Mouse (Mus musculus) layer of hippocampus, adult 8-10 months (tissue): ENCODE measurements around the gene Slc16a12. TPM values are rescaled to one million over a fixed set of nuclear protein-coding genes. Genes with fewer than 3 reads are reported as not detected.
"Not testable (repeated sequence)": the region's sequence is repeated elsewhere in the genome, so short reads cannot be mapped to it uniquely, and the experiment has no call there.

ENCODE experiments used
- DNase-seq, 2 experiments: peaks; one replicate each; pipeline ENCODE4 v3.0.0; 2022; ENCODE audit warnings: low spot score in 2 of 2
- total RNA-seq, 4 experiments: library from RNA; stranded (reverse); gene quantifications; 2 replicates each; pipeline ENCODE4 v1.2.4; 2022

Gene Slc16a12
- total RNA-seq, 4 experiments from 2014 or later: 2.0 to 4.2 (median 2.5) TPM

DNA sequence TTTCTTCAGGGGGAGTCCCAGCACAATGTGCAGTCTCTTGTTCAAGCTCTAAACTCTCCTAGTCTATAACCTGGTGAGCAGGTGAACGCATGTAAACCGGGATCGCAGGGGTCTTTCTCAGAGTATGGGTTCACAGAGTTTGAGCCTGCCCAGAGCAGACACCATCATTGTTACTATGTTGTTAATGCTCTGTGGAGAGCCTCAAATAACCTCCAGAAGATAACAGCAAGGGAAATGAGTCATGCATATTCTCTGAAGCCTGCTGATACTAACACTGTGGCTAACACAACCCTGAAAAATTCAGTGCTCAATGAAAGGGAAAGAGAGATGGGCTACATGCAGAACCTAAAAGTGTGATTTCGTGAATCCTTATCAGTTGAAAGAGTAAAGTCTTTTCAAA, 68.7 kb downstream of the Slc16a12 start:
- DNase-seq: no peak

DNA sequence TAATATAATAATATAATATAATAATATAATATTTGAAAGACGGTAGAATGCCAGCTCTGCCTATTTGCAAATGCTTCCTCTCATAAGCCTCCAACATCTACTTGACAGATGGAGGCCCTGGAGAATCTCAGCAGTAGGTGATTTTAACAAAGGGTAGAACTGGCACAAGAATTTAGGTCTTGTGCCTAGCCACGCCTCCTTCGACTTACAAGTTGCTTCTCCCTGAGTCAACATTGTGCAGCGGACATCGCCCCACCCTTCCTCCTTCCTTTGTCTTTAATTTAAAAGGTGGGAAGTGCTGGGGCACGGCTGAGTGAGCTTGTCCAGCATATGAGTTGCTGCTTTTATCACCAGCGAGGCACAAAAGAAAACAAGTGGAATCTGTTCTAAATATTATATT, 73.6 kb downstream of the Slc16a12 start:
- DNase-seq: no peak

DNA sequence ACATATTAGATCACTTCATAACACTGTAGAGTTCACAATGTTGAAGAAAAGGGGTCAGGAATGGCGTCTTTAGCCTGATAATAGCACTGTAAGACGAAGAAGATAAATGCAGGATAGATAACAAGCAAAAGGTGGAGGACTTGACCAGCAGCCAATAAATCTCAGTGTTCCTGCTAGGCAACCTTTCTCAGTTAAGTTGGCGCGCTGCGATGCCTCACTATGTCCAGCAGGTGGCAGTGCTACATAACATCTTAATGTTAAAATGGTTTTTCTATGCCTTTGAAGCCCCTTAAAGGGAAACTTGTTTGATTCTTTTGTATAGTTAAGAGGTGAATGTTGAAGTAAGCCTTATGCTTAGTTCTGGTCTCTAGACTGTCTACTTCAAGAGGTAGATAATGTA, 81.0 kb downstream of the Slc16a12 start:
- peak; percentile 26 to 77 for DNase-seq

DNA sequence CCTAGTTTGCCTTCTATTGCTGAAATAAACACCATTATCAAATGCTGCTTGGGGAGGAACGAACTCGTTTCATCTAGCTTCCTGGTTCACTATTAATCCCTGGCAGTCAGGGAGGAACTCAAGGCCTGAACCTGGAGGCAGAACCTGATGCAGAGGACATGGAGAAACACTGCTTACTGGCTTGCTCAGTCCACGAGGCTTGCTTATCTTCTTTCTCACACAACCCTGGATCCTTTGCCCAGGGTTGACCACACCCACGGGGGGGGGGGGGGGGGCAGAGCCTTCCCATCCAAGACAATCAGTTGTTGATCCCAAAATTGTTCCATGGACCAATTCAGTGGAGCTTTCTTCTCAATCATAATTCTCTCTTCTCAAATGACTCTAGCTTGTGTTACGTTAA, 84.3 kb downstream of the Slc16a12 start:
- no peak for DNase-seq

DNA sequence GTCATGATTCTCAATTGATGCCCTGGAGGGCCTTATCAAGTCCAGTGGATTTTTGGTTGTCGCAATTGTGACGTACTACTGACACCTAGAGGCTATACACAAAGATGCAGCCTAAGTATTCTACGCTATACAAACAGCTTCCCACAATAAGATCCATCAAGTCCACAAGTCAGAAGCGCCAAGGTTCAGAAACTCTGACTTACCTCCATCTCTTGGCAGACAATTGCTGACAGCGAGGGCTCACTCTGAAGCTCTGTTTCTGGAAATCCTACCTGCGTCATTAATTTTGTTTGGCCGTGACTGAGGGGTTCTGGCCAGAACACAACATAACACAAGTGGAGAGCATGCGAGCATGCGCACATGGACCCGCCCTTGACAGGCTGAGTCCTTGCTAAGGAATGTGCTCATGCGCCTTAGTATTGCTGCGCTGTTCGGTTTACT, 85.0 kb downstream of the Slc16a12 start:
- peak; percentile 15 to 61 for DNase-seq

GRCm38 (mm10) chr19:34656511-34657298, 90.4 kb downstream of the Slc16a12 start:
- no peak for DNase-seq

DNA sequence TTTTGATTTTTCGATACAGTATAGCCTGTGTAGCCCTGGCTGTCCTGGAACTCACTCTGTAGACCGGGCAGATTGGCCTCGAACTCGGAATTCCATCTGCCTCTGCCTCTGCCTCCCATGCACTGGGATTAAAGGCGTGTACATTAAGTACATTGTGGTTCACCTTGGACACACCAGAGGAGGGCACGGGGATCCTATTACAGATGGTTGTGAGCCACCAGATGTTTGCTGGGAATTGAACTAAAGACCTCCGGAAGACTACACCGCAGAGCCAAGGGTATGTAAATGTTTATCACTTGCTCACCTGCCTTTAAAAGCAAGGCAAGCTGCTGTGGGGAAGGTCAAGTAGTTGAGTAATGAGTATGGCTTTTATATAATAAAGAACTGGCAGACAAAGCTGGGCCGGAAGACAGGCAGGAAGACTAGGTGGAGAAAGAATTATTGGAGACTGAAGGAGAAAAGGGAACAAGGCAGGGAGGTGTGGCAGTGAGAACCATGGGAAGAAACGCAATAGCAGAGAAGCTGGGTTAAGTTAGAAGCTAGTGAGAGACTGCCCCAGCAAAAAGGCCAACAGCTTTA, 91.8 kb downstream of the Slc16a12 start:
- no peak for DNase-seq

- no peak for DNase-seq
Measured at GRCm38 (mm10) chr19:34650997-34651396, 96.1 kb downstream of the Slc16a12 start.

DNA sequence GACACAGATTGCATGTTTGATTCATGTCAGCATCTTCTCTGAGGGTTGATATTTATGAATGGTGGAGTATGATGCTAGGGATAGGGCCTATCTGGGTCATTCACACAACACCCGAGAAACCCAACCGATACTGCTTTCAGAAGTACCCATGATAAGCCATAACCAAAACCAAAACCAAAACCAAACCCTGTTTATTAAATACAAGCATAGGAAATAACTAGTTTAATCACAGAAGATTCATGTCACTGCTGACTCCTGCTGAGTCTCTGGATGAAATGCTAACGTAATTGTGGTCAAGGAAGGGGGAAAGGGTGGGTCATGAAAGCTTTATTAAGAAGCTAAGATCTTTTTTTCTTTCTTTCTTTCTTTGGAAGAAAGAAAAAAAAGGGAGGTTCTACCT, 96.8 kb downstream of the Slc16a12 start:
- DNase-seq: no peak

DNA sequence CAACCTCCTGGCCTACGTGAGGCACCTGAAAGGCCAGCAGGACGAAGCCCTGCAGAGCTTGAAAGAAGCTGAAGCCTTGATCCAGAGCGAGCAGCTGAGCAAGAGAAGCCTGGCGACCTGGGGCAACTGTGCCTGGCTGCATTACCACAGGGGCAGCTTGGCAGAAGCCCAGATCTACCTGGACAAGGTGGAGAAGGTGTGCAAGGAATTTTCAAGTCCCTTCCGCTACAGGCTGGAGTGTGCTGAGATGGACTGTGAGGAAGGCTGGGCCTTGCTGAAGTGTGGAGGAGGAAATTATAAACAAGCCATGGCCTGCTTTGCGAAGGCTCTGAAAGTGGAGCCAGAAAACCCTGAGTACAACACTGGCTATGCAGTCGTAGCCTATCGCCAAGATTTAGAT, 99.5 kb downstream of the Slc16a12 start:
- DNase-seq: not testable (repeated sequence)

- DNase-seq: no peak
Measured at GRCm38 (mm10) chr19:34642616-34643015, 104.5 kb downstream of the Slc16a12 start.

GRCm38 (mm10) chr19:34640623-34641022, 106.5 kb downstream of the Slc16a12 start, which contains the start of the genes Ifit1bl2 and Ifit1:
Ifit1bl2 (minus strand) TSS chr19:34640743.
Ifit1 (plus strand) TSS chr19:34640871.
- DNase-seq: no peak

DNA sequence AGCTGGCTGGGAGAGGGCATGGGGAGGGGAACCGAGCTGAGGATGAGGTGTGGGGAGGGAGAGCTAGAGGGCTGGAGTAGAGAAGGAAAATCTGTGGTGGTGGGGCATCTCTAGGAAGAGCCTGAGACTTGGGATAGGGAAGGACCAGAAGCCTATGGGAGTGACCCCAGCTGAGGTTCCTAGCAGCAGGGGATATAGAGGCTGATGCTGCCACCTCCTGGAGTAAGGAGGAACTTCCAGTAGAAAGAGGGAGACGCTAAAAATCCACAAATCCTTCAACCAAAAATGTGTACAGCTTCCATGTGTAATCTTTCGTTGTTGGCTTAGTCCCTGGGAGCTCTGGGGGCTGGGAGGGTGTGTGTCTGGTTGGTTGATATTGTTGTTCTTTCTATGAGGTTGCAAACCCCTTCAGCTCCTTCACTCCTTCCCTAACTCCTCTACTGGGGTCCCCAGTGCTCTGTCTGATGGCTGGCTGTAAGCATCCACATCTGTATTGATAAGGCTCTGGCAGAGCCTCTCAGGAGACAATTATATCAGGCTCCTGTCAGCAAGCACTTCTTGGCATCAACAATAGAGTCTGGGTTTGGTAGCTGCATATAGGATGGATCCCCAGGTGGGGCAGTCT, 110.0 kb downstream of the Slc16a12 start:
- DNase-seq: peak; percentile 27 to 58

GRCm38 (mm10) chr19:34633484-34633883, 113.6 kb downstream of the Slc16a12 start:
- DNase-seq: no peak

DNA sequence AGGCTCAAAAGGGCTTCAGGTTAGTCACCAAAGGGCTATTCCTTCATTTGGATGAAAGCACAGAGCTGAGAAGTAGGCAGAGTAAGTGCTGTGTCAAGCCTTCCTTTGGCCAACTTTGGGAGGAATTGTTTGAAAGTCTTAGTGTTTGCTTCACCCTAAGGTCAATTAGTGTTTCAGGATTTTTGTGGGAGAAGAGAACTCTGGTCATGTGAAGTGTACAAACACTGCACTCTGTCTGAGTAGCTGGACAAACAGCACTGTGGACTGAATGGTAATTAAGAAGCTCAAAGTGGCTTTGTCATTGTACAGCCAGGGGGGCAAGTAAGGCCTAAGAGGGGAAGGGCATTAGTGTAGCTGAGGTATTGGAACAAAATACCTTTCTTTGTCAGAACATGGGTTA, 115.6 kb downstream of the Slc16a12 start:
- DNase-seq: no peak

DNA sequence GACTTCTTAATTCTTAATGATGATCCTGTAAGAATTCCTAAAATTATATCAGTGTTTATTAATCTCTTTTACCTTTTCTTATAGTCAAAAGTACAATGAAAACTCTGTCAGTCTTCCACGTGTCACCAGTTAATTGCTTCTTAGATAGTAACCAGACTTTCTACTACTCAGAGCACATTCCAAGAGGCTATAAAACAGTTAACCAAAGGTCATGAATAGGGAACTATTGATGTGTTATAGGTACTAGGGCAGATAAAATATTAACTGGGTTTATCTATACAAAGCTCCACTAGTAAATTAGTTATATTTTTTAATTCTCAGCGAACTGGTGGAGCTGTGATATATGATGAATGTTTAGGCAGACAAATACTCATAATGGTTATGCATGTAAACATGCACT, 119.6 kb downstream of the Slc16a12 start:
- no peak for DNase-seq

GRCm38 (mm10) chr19:34624663-34625062, 122.4 kb downstream of the Slc16a12 start:
- no peak for DNase-seq

- no peak for DNase-seq
Measured at GRCm38 (mm10) chr19:34623781-34624180, 123.3 kb downstream of the Slc16a12 start.

DNA sequence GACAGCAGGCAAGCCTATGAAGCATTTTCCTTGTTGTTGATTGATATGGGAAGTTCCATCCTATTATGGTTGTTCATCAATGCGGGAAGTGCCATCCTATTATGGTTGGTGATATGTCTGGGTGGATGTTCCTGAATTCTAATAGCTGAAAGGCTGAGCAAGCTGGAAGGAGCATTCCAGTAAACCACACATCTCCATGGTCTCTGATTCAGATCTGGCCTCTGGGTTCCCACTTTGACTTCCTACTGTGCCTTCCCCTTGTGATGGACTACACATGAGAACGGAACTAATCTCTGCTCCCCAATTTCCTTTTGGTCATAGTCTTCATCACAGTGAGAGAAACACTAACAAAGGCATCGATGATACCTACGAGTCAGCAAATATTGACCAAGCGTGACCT, 126.2 kb downstream of the Slc16a12 start:
- no peak for DNase-seq
